Mouse (Mus musculus) heart, postnatal 0 days (tissue): ENCODE results near the gene C1qtnf5. TPM values are rescaled to one million over a fixed set of nuclear protein-coding genes. Genes with fewer than 3 reads are reported as not detected.

ENCODE experiments used
- ATAC-seq: fragments of 200-750 bp; cut with Nextera tagmentation; 2 replicates; pipeline ENCODE4 v1.8.0; 2017; ENCODE audit warnings: low read depth, moderate number of reproducible peaks, moderate library complexity; ENCODE audit not compliant: insufficient read depth
- DNase-seq: peaks from one replicate; pipeline ENCODE4 v3.0.0-alpha.2; 2016; ENCODE audit warnings: low spot score
- H3K27ac ChIP-seq: fragments of 300-500 bp; sonication (generic); 2 replicates; pipeline ENCODE4 v1.5.1; 2014; ENCODE audit warnings: low read depth, mild to moderate bottlenecking
- H3K27me3 ChIP-seq: fragments of 300-500 bp; sonication (generic); 2 replicates; pipeline ENCODE4 v1.6.1; 2014; ENCODE audit warnings: low read length, mixed read lengths; ENCODE audit not compliant: control insufficient read depth, insufficient read depth
- H3K36me3 ChIP-seq: fragments of 300-500 bp; sonication (generic); replicated peaks from 2 replicates; pipeline ENCODE4 v1.6.1; 2014; ENCODE audit warnings: low read length, mixed read lengths; ENCODE audit not compliant: control insufficient read depth, insufficient read depth
- H3K4me1 ChIP-seq: fragments of 300-500 bp; sonication (generic); 2 replicates; pipeline ENCODE4 v1.6.1; 2014; ENCODE audit warnings: antibody characterized with exemption; ENCODE audit not compliant: control insufficient read depth, insufficient read depth
- H3K4me2 ChIP-seq: fragments of 300-500 bp; sonication (generic); 2 replicates; pipeline ENCODE4 v1.6.1; 2014; ENCODE audit warnings: low read depth, mild to moderate bottlenecking, low read length, moderate library complexity
- H3K4me3 ChIP-seq: fragments of 300-500 bp; sonication (generic); 2 replicates; pipeline ENCODE4 v1.5.1; 2014; ENCODE audit warnings: low read depth, low read length
- H3K9ac ChIP-seq: fragments of 300-500 bp; sonication (generic); replicated peaks from 2 replicates; pipeline ENCODE4 v1.6.1; 2014; ENCODE audit warnings: low read depth, low read length, mixed read lengths
- H3K9me3 ChIP-seq: fragments of 300-500 bp; sonication (generic); replicated peaks from 2 replicates; pipeline ENCODE4 v1.6.1; 2016; ENCODE audit warnings: low read length; ENCODE audit not compliant: control insufficient read depth
- CTCF ChIP-seq: IDR thresholded peaks from 2 replicates; pipeline ENCODE4 v1.5.1; 2016; ENCODE audit warnings: antibody characterized with exemption, control low read depth, low read depth
- EP300 ChIP-seq: IDR thresholded peaks from 2 replicates; pipeline ENCODE4 v1.6.1; 2016; ENCODE audit warnings: antibody characterized with exemption, low read depth
- WGBS: fragments of 180-500 bp; shearing (Covaris S2); extraction: QIAGEN DNeasy Blood & Tissue Kit; methylation state at CpG from one replicate; pipeline ENCODE4 v1.1.7; 2014; 5-methylcytosine and 5-hydroxymethylcytosine counted together
- polyA plus RNA-seq: library from polyadenylated mRNA; unstranded; fragments of >200 nt; fragmentation: Nextera tagmentation; extraction: Ambion mirVana; gene quantifications from 2 replicates; pipeline ENCODE4 v1.2.1, GENCODE M21; 2015
- total RNA-seq: library from RNA; depleted of rRNA; stranded (reverse); fragments of >200 nt; gene quantifications from 2 replicates; pipeline ENCODE4 v1.2.3, GENCODE M21; 2014; ENCODE audit warnings: low replicate concordance; rRNA removed

C1qtnf5 gene
- total RNA-seq (9.0 TPM in 2 replicates), polyA plus RNA-seq (4.1 and 4.5 TPM in 2 replicates)

DNA sequence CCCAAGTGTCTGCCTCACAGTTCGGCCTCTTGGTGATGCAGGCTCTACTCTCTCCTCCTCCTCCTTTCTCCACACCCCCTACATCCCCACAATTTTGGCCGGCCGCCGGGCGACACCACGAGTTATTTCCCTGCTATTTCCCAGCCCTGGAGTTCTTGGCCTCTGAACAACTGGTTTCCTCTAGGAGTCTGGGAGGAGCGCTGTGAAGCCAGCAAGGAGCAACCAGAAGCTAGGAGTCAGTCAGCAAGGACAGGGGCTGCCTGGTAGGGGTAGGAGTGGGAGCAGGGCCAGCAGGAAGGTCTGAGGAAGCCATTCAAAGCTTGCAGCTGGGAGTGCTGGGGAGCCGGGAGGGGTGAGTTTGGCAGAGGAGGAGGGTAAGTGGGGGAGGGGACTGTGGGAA, at the start of gene C1qtnf5:
C1qtnf5 (plus strand) TSS at position 136 of the 400 bp plus-strand sequence.
- peak within 1 kb of the TSS; percentile 68 for H3K27ac ChIP-seq
- H3K9ac ChIP-seq, result peak within 1 kb of the TSS; percentile 7; the same call in 1 of the 2 replicates
- H3K9me3 ChIP-seq, result no peaks in the 10 kb centered on the region
- 9% methylated on average over 8 of the region's 8 CpGs for WGBS
- peak within 1 kb of the TSS; percentile 12; the same call in 1 of the 2 replicates for H3K4me3 ChIP-seq
- H3K4me2 ChIP-seq, result peak within 1 kb of the TSS; percentile 40
- TF ChIP-seq EP300, result no peak
- TF ChIP-seq CTCF, result peak; percentile 16; the same call in 1 of the 2 replicates
- peak; percentile 66 for ATAC-seq
- H3K27me3 ChIP-seq, result no peaks in the 10 kb centered on the region
- no peaks in the 10 kb centered on the region; the same call in 1 of the 2 replicates for H3K36me3 ChIP-seq
- DNase-seq, result peak; percentile 76
- peaks cover 32% of the 10 kb centered on the region for H3K4me1 ChIP-seq

DNA sequence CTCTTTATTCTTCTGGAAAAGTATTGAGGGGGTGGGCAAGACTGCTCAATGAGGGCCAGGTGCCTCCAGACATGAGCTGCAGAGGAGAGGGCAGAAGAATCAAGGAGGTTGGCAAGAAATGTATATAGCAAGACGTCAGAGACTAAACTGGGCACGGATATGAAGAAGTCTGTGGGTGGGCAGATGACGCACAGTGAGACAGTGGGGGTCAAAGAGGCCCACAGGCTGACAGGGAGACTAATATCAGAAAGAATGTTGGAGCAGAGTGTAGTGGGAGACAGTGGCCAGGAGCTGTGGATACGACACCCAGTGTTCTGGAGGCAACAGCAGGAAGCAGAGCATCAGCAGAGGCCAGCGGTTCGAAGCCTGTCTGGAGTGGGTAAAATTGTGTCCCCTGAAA, 48.4 kb upstream of the C1qtnf5 start:
- no peak overlapping the region for H3K4me2 ChIP-seq
- 74% methylated on average over 6 of the region's 6 CpGs for WGBS
- TF ChIP-seq CTCF, result no peak
- no peak for TF ChIP-seq EP300

DNA sequence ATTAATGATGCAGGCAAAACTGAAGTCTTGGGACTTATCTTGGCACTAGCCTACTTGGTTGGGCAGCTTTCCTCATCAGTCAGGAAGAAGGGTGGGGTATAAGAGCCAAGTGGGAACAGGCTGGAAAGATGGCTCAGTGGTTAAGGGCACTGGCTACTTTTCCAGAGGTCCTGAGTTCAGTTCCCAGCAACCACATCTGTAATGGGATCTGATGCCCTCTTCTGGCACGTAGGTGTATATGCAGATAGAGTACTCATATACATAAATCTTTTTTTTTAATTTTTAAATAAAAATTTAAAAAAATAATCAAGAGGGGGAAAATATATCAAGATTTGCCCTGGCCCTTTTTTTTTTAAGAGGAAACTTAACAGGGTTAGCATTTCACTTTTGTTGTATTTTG, 41.9 kb upstream of the C1qtnf5 start:
- ATAC-seq, result no peak
- H3K36me3 ChIP-seq, result no peaks in the 10 kb centered on the region
- peaks cover 6% of the 10 kb centered on the region for H3K4me1 ChIP-seq
- TF ChIP-seq CTCF, result no peak
- no peak overlapping the region for H3K9ac ChIP-seq
- no peak overlapping the region for H3K4me2 ChIP-seq
- H3K27ac ChIP-seq, result no peak overlapping the region
- no peak for DNase-seq
- H3K27me3 ChIP-seq, result no peaks in the 10 kb centered on the region
- H3K9me3 ChIP-seq, result no peaks in the 10 kb centered on the region
- 22% methylated on average over 1 of the region's 1 CpGs for WGBS
- no peak overlapping the region for H3K4me3 ChIP-seq

More for the DNA sequence above, 48.4 kb upstream of the C1qtnf5 start:
- Histone ChIP-seq H3K9ac (no peak overlapping the region), H3K4me1 (no peaks in the 10 kb centered on the region), H3K36me3 (no peaks in the 10 kb centered on the region), H3K27ac (no peak overlapping the region), H3K4me3 (no peak overlapping the region), H3K27me3 (no peaks in the 10 kb centered on the region), H3K9me3 (no peaks in the 10 kb centered on the region)
- DNase-seq (no peak), ATAC-seq (no peak)

DNA sequence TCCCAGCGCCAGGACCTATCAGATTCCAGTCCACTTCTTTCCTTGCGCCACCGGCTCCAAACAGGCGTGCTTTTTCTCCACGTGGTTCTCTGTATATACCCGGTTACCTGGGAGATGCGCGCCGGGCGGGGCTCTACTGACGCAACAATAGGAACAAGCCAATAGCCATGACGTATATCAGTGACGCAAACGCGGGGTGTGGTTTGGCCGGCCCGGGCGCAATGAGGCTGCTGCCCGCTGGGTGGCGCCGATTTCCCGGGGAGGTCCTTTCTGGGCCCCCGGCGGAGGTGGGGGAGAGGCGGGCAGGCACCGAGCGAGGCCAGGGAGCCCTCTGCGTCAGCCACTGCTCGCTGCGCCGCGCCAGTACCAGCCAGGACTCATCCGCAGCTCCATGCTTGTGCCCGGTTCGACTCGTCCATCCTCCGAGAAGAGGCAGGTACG, 40.2 kb upstream of the C1qtnf5 start, which contains the start of gene Usp2:
Usp2 (plus strand) TSS at position 237 of the 441 bp plus-strand sequence.
- WGBS, result under 1% methylated on average over 38 of the region's 38 CpGs
- H3K36me3 ChIP-seq, result no peaks in the 10 kb centered on the region
- peaks cover 22% of the 10 kb centered on the region for H3K4me1 ChIP-seq
- DNase-seq (peak; percentile 98), ATAC-seq (peak; percentile 96)
- TF ChIP-seq CTCF, result peak; percentile 92
- peak; percentile 94 for TF ChIP-seq EP300
- H3K9ac ChIP-seq, result peak within 1 kb of the TSS; percentile 49
- H3K27ac ChIP-seq, result peak within 1 kb of the TSS; percentile 39
- no peaks in the 10 kb centered on the region for H3K27me3 ChIP-seq
- no peaks in the 10 kb centered on the region for H3K9me3 ChIP-seq
- peak within 1 kb of the TSS; percentile 50 for H3K4me3 ChIP-seq
- H3K4me2 ChIP-seq, result peak within 1 kb of the TSS; percentile 87

DNA sequence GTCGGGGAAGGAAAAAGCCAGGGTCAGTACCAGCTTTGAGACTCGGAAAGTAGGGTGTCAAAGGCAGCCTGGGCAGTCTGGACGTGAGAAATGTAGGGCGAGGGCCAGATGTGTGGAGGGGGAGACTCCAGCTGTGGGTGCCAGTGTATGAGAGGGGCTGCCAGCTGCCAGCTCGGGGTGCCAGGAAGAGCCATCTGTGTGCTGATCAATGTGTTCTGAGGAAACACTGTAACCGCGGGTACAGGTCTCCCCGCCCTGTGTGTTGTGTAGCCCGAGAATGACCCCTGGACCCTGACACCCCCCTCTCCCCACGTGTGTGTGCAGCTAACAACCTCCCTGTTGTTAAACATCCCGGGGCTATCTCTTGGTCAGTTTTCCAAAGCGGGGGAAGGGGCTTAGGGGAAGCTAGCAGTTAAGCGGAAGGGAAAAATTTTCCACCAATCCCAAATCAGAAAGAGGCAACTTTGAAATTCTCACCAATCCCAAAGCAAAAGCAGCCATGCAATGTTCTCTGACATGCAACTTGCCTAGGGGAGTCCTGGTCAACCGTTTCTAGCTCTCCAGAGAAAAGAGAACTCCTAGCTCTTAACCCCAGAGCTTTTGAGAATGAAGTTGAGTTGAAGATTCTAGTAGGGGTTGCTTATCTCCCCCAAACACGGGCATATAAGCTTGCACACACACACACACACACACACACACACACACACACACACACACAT, 39.6 kb upstream of the C1qtnf5 start:
- H3K4me1 ChIP-seq, result peaks cover 28% of the 10 kb centered on the region
- peak overlapping the region; percentile 50 for H3K4me3 ChIP-seq
- WGBS, result 2% methylated on average over 15 of the region's 15 CpGs
- H3K9ac ChIP-seq, result peak overlapping the region; percentile 49
- no peaks in the 10 kb centered on the region for H3K36me3 ChIP-seq
- TF ChIP-seq CTCF (no peak), EP300 (no peak)
- no peaks in the 10 kb centered on the region for H3K9me3 ChIP-seq
- no peaks in the 10 kb centered on the region for H3K27me3 ChIP-seq
- H3K27ac ChIP-seq, result peak overlapping the region; percentile 39
- peak overlapping the region; percentile 87 for H3K4me2 ChIP-seq
- DNase-seq (peak; percentile 47), ATAC-seq (peak; percentile 4; the same call in 1 of the 2 replicates)
